Mouse (Mus musculus) ES-Bruce4 (cell line): ENCODE measurements around the gene Lrrc10b.

Experiments used
- CTCF ChIP-seq: IDR thresholded peaks from one replicate; pipeline ENCODE4 v1.8.1; 2011; ENCODE audit warnings: low read depth, low read length
- POLR2A ChIP-seq: IDR thresholded peaks from one replicate; pipeline ENCODE4 v1.8.1; 2011; ENCODE audit warnings: low read length; ENCODE audit not compliant: insufficient read depth

DNA sequence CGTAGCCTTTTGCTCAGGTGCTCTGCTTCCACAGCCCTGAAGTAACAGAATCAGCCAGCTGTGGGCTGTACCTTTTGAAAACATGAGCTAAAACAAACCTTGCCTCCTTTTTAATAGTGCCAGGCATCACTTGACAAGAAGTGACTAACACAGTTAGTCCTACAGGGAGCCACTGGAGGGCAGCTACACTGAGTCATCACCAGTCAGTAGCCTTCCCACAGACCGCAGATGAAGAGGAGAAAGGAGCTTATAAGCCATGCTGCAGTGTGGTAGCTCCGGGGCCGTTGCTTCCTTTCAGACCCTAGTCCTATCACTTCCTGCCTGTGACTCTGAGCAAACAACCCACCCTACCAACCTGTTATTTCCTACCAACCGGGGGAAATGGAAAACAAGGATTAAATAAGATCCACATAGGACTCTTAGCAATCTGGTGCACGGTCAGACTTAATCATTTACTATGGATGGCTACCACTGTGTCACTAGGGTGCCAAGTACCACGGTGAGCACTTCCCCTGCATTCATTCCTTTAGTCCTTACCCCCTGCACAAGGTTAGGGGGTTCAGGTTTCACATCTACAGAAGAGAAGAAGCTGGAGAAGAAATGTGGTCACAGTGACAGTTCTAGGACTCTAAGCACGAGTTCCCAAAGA lies 40.4 kb upstream of the Lrrc10b start:
- TF ChIP-seq CTCF (no peak), POLR2A (no peak)
